Mouse (Mus musculus) CD4-positive, CD25-positive, alpha-beta regulatory T cell, adult 9 weeks (primary cell): ENCODE measurements around the gene Edar. TPM values are rescaled to one million over a fixed set of nuclear protein-coding genes. Genes with fewer than 3 reads are reported as not detected.

ENCODE experiments used
- polyA plus RNA-seq: library from polyadenylated mRNA; unstranded; fragments of 100-300 nt; shearing (Covaris generic); gene quantifications from one replicate; pipeline ENCODE4 v1.2.1, GENCODE M21; 2017

The Edar gene
- not detected for polyA plus RNA-seq

GRCm38 (mm10) chr10:58675533-58675932 is at the start of gene Edar:
Edar (minus strand) TSS chr10:58675654.

GRCm38 (mm10) chr10:58718110-58718509 is 42.7 kb upstream of the Edar start, which contains the start of gene Gm17542:
Gm17542 (minus strand) TSS chr10:58718210.

Other genes with a start within 250 kb of the Edar start
- 77.4 TPM for gene Ranbp2, start 228.7 kb downstream of the Edar start, polyA plus RNA-seq
- 3.3 TPM for gene Ccdc138, start 177.7 kb downstream of the Edar start, polyA plus RNA-seq
- not detected for gene Gm17542, start 42.6 kb upstream of the Edar start, polyA plus RNA-seq
- not detected for gene Sh3rf3, start 137.7 kb upstream of the Edar start, polyA plus RNA-seq